Mouse (Mus musculus): Measurements from ENCODE around the gene Olfr657. TPM values are rescaled to one million over a fixed set of nuclear protein-coding genes. Genes with fewer than 3 reads are reported as not detected.

Olfr657 gene
- polyA plus RNA-seq, 1 experiment from 2014 or later: not detected

- ATAC-seq (ENCODE audit: insufficient read depth, low FRiP score, low TSS enrichment): no peak
- no peak within 1 kb of the TSS for H3K9ac ChIP-seq (ENCODE audit: low read length)
- 83% methylated on average over 4 of the region's 4 CpGs for WGBS
- no peaks in the 10 kb centered on the region for H3K27me3 ChIP-seq (ENCODE audit: control insufficient read depth, insufficient read depth, low read length)
- H3K9me3 ChIP-seq (ENCODE audit: control insufficient read depth, low read length): no peaks in the 10 kb centered on the region
- H3K27ac ChIP-seq (ENCODE audit: low read depth, low read length): no peak within 1 kb of the TSS
- no peaks in the 10 kb centered on the region for H3K4me1 ChIP-seq (ENCODE audit: control insufficient read depth, insufficient read depth, low read length)
- no peaks in the 10 kb centered on the region for H3K36me3 ChIP-seq (ENCODE audit: control insufficient read depth, insufficient read depth, low read length)
- no peak for DNase-seq (ENCODE audit: low spot score)
- H3K4me2 ChIP-seq (ENCODE audit: low read depth): no peak within 1 kb of the TSS
- H3K4me3 ChIP-seq (ENCODE audit: low read depth, low read length): no peak within 1 kb of the TSS
These were observed 10.9 kb upstream of the Olfr657 start, which contains the start of gene Olfr656 for GRCm38 (mm10) chr7:104613655-104614054. TSS of gene Olfr656 (plus strand) at chr7:104613955.

GRCm38 (mm10) chr7:104646841-104647482 is 22.4 kb downstream of the Olfr657 start, which contains the start of gene Olfr658:
TSS of gene Olfr658 (minus strand) at chr7:104647305.
- Histone ChIP-seq H3K9me3 (ENCODE audit: control insufficient read depth, low read length) (no peaks in the 10 kb centered on the region), H3K36me3 (ENCODE audit: control insufficient read depth, insufficient read depth, low read length) (no peaks in the 10 kb centered on the region), H3K4me2 (ENCODE audit: low read depth) (peak within 1 kb of the TSS; percentile 37), H3K27ac (ENCODE audit: low read depth, low read length) (no peak within 1 kb of the TSS), H3K4me3 (ENCODE audit: low read depth, low read length) (peak within 1 kb of the TSS; percentile 27), H3K27me3 (ENCODE audit: control insufficient read depth, insufficient read depth, low read length) (no peaks in the 10 kb centered on the region), H3K9ac (ENCODE audit: low read length) (no peak within 1 kb of the TSS), H3K4me1 (ENCODE audit: control insufficient read depth, insufficient read depth, low read length) (no peaks in the 10 kb centered on the region)
- peak; percentile 91 for ATAC-seq (ENCODE audit: insufficient read depth, low FRiP score, low TSS enrichment)
- DNase-seq (ENCODE audit: low spot score): peak; percentile 72
- 24% methylated on average over 22 of the region's 22 CpGs for WGBS

- no peaks in the 10 kb centered on the region for H3K27me3 ChIP-seq (ENCODE audit: control insufficient read depth, insufficient read depth, low read length)
- no peak for ATAC-seq (ENCODE audit: insufficient read depth, low FRiP score, low TSS enrichment)
- H3K4me2 ChIP-seq (ENCODE audit: low read depth): no peak within 1 kb of the TSS
- DNase-seq (ENCODE audit: low spot score): no peak
- no peaks in the 10 kb centered on the region for H3K36me3 ChIP-seq (ENCODE audit: control insufficient read depth, insufficient read depth, low read length)
- WGBS: 93% methylated on average over 3 of the region's 3 CpGs
- no peak within 1 kb of the TSS for H3K4me3 ChIP-seq (ENCODE audit: low read depth, low read length)
- H3K4me1 ChIP-seq (ENCODE audit: control insufficient read depth, insufficient read depth, low read length): no peaks in the 10 kb centered on the region
- H3K27ac ChIP-seq (ENCODE audit: low read depth, low read length): no peak within 1 kb of the TSS
- H3K9me3 ChIP-seq (ENCODE audit: control insufficient read depth, low read length): no peaks in the 10 kb centered on the region
- no peak within 1 kb of the TSS for H3K9ac ChIP-seq (ENCODE audit: low read length)
These were observed 41.9 kb downstream of the Olfr657 start, which contains the start of gene Olfr659 for GRCm38 (mm10) chr7:104666453-104666852. TSS of gene Olfr659 (plus strand) at chr7:104666753.

GRCm38 (mm10) chr7:104686201-104686600 is 61.6 kb downstream of the Olfr657 start, which contains the start of gene Olfr661:
TSS of gene Olfr661 (plus strand) at chr7:104686501.
- WGBS: 90% methylated on average over 2 of the region's 2 CpGs

More at GRCm38 (mm10) chr7:104686201-104686600, 61.6 kb downstream of the Olfr657 start, which contains the start of gene Olfr661:
- no peak within 1 kb of the TSS for H3K4me3 ChIP-seq (ENCODE audit: low read depth, low read length)
- no peaks in the 10 kb centered on the region for H3K36me3 ChIP-seq (ENCODE audit: control insufficient read depth, insufficient read depth, low read length)
- no peaks in the 10 kb centered on the region for H3K27me3 ChIP-seq (ENCODE audit: control insufficient read depth, insufficient read depth, low read length)
- no peak within 1 kb of the TSS for H3K4me2 ChIP-seq (ENCODE audit: low read depth)
- no peaks in the 10 kb centered on the region for H3K4me1 ChIP-seq (ENCODE audit: control insufficient read depth, insufficient read depth, low read length)
- ATAC-seq (ENCODE audit: insufficient read depth, low FRiP score, low TSS enrichment): no peak
- no peak for DNase-seq (ENCODE audit: low spot score)
- no peak within 1 kb of the TSS for H3K9ac ChIP-seq (ENCODE audit: low read length)
- no peaks in the 10 kb centered on the region for H3K9me3 ChIP-seq (ENCODE audit: control insufficient read depth, low read length)
- no peak within 1 kb of the TSS for H3K27ac ChIP-seq (ENCODE audit: low read depth, low read length)

Other genes with a start within 250 kb of the Olfr657 start
- not detected in 2 replicates for gene Trim30c, start 224.0 kb upstream of the Olfr657 start, polyA plus RNA-seq (2014; fragmentation: Nextera tagmentation; extraction: Ambion mirVana)
- 0.95 and 1.1 TPM in 2 replicates for gene Trim30a, start 159.6 kb upstream of the Olfr657 start, polyA plus RNA-seq (2014; fragmentation: Nextera tagmentation; extraction: Ambion mirVana)
- 0.35 and 0.38 TPM in 2 replicates for gene Trim30d, start 116.9 kb upstream of the Olfr657 start, polyA plus RNA-seq (2014; fragmentation: Nextera tagmentation; extraction: Ambion mirVana)
- not detected in 2 replicates for gene Olfr651, start 74.7 kb upstream of the Olfr657 start, polyA plus RNA-seq (2014; fragmentation: Nextera tagmentation; extraction: Ambion mirVana)
- not detected in 2 replicates for gene Olfr652, start 63.9 kb upstream of the Olfr657 start, polyA plus RNA-seq (2014; fragmentation: Nextera tagmentation; extraction: Ambion mirVana)
- not detected in 2 replicates for gene Olfr653, start 47.5 kb upstream of the Olfr657 start, polyA plus RNA-seq (2014; fragmentation: Nextera tagmentation; extraction: Ambion mirVana)
- gene Olfr654, start 37.8 kb upstream of the Olfr657 start, polyA plus RNA-seq (2014; fragmentation: Nextera tagmentation; extraction: Ambion mirVana): not detected in 2 replicates
- gene Olfr655, start 23.0 kb upstream of the Olfr657 start, polyA plus RNA-seq (2014; fragmentation: Nextera tagmentation; extraction: Ambion mirVana): not detected in 2 replicates
- gene Olfr656, start 10.8 kb upstream of the Olfr657 start, polyA plus RNA-seq (2014; fragmentation: Nextera tagmentation; extraction: Ambion mirVana): not detected in 2 replicates
- gene Olfr658, start 22.5 kb downstream of the Olfr657 start, polyA plus RNA-seq (2014; fragmentation: Nextera tagmentation; extraction: Ambion mirVana): 0.08 TPM in 1 of 2 replicates, not detected in the other
- not detected in 2 replicates for gene Olfr659, start 42.0 kb downstream of the Olfr657 start, polyA plus RNA-seq (2014; fragmentation: Nextera tagmentation; extraction: Ambion mirVana)
- not detected in 2 replicates for gene Olfr661, start 61.7 kb downstream of the Olfr657 start, polyA plus RNA-seq (2014; fragmentation: Nextera tagmentation; extraction: Ambion mirVana)
- gene Usp17le, start 152.7 kb downstream of the Olfr657 start, polyA plus RNA-seq (2014; fragmentation: Nextera tagmentation; extraction: Ambion mirVana): not detected in 2 replicates
- not detected in 2 replicates for gene Usp17lb, start 217.8 kb downstream of the Olfr657 start, polyA plus RNA-seq (2014; fragmentation: Nextera tagmentation; extraction: Ambion mirVana)
- not detected in 2 replicates for gene Usp17la, start 232.2 kb downstream of the Olfr657 start, polyA plus RNA-seq (2014; fragmentation: Nextera tagmentation; extraction: Ambion mirVana)